Mouse (Mus musculus) subcutaneous adipose tissue, adult 2 months (tissue): ENCODE measurements around the gene Sec11a. TPM values are rescaled to one million over a fixed set of nuclear protein-coding genes. Genes with fewer than 3 reads are reported as not detected.

ENCODE experiments used
- polyA plus RNA-seq: library from polyadenylated mRNA; depleted of rRNA; stranded (reverse); fragments of >200 nt; gene quantifications from 2 replicates; pipeline ENCODE4 v1.2.3, GENCODE M21; 2012; ENCODE audit warnings: low replicate concordance; rRNA removed

The Sec11a gene
- 40.6 and 67.2 TPM in 2 replicates for polyA plus RNA-seq

DNA sequence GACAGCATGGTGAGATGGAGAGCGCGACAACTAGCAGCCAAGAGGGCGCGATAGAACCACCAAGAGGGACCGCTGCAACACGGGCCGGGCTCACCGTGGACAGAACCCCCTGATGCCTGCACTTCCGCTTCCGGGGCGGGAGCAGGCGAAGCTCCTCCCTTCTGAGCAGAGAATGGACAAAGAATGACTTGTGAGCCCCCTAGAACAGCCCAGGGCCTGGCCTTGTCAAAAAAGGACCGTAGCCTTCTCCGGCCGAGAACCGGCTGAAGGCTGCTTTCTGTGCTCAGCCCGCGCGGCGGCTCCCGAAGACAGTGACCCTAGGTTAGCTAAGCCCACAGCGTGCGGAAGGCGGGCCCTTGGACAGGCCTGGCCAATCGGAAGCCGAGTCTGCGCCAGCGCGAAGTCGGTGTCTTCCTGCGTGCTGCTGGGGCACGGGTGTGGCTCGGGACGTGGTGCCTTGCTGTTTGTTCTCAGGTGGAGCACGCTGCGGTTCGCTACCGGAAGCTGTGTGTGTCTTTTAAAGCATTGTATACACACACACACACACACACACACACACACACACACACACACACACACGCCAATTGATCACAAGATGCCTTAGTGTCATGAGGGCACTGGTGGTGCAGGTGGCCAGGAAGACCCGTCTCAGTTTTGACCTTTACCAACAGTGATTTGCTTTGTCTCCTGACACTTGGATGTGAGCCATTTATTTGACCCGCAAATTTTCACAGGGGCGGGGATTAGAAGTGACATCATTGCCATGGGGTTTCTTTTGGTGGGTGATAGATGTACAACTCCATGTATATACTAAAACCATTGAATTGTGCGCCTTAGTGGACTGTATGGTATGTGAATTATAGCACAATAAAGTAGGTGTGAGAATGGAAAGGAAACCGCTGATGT, at the start of gene Sec11a:
Gene Sec11a, minus strand, starts transcription at position 336 of the 906 bp plus-strand sequence.

DNA sequence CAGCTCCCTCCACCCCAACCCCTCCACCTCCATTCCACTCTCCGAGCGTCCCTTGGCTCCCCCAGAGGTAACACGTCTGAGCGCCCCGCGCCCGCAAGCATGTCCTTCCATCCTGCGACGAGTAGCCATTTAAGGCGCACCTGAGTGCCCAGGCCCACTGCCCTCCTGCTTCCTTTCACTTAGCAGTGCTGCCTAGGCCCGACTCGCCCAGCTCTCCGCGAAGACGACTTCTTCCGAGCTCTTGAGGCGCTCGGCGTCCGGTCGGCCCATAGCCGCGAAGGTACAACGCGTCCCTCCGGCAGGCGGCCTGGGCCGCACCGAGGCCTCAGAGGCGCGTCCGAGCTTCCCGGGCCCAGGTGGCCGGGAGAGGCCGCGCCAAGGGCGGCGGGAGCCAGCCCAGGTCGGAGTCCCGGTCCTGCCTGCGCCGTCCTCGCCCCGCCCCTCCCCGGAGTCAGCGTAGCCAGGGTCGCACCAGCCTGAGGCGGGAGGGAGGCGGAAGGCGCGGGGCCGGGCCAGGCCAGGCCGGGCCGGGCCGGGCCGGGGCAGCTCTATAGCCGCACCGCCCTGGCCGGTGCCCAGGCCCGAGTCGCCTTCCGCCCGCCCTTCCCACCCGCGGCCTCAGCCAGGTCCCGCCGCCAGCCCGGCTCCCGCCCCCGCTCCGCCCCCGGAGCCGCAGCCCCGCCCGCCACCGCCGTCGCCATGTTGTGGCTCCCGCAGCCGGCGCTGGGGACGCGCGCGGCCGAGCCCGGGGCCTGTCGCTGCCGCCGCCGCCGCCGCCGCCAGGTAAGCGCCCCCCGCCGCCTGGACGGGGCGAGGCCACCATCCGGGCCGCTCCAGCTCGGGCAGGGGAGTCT, 45.6 kb upstream of the Sec11a start, which contains the start of gene Zfp592:
Gene Zfp592, plus strand, starts transcription at position 702 of the 854 bp plus-strand sequence.

DNA sequence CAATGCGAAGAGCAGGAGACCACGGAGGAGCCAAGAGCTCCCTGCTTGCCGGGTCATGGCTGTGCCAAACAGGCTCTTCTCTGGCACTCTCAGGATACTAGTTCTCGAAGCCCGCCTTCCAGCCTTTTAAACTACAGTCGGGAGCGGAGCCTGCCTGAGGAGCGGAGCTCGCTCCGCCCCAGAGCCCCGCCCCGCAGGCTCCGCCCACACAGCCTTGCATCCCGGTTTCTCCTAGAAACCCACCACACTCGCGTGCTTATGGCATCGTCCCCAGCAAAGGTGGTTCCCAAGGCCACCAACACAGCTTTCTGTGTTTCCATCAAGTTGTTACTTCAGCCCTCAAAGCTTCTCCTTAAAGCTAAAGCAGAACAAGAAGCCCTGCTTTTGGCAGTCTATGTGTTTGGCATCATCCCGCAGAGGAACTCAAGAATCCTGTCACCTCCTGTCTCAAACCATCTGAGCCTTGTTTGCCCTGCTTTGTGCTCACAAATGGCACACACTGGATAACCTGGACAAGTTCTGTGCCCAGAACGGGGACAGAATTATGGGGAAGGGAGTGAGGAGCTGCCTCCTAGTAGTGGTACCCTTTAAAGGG, 42.6 kb downstream of the Sec11a start, which contains the start of gene Nmb:
Gene Nmb, minus strand, starts transcription at position 156 of the 595 bp plus-strand sequence.

DNA sequence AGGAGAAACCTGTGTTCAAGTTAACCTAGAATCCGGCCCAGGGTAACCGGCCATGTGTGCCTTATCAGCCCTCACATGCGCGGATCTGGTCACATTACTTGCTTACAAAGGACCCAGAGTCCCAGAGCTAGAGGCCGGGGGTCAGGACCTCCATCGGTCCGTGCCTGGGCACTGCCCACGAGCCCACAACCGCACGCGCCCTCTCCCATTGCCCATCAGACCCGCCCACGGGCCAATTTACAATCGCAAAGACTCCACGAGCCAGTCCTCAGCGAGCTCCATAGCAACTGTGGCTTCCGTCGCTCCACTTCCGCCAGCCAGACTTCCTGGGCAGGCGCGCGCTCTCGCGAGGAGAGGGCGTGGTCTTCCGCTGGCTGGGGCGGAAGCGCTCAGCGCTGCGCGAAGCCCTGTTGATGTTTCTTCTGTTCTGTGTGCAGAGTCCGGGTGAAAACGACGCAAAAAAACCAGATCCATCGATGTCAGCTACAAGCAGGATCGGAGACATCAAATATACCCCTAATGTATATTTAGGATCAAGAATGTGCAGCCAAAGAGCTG, 46.6 kb downstream of the Sec11a start, which contains the start of gene Wdr73:
Gene Wdr73, minus strand, starts transcription at position 326 of the 558 bp plus-strand sequence.

DNA sequence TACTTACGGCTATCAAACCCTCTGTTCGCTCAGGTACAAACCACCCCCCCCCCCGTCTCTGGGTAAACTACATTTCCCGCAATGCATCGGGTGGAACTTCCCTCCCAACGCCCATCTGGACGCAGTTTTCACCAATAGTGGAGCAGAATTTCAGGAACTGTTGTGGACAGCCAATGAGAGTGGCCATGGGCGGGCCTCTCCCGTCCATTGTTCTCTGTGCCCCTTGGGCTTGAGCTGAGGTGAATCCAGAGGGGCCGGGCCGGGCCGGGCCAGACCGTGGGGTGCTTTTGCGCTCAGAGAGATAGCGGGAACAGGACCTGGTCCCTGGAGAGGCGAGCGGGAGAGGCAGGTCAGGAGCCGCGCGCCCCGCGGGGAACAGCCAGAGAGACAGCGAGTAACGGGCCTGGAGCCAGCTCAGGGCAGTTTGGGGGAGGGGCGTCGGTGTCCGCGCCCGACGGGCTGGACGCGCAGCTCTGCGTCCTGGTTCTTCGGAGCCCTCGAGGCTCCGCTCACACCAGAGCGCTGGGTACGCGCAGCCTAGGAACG, 86.8 kb downstream of the Sec11a start, which contains the start of gene Zscan2:
Gene Zscan2, plus strand, starts transcription at position 192 of the 546 bp plus-strand sequence.

Other genes starting within 250 kb of the Sec11a start
- gene Iqgap1, start 121.8 kb downstream of the Sec11a start, polyA plus RNA-seq: 55.5 and 108 TPM in 2 replicates
- 2.8 and 6.7 TPM in 2 replicates for gene Zscan2, start 86.9 kb downstream of the Sec11a start, polyA plus RNA-seq
- 12.1 and 23.6 TPM in 2 replicates for gene Wdr73, start 46.5 kb downstream of the Sec11a start, polyA plus RNA-seq
- 5.0 and 6.4 TPM in 2 replicates for gene Nmb, start 42.7 kb downstream of the Sec11a start, polyA plus RNA-seq
- 16.8 and 32.1 TPM in 2 replicates for gene Zfp592, start 45.9 kb upstream of the Sec11a start, polyA plus RNA-seq
- 0.07 and 0.15 TPM in 2 replicates for gene Alpk3, start 109.8 kb upstream of the Sec11a start, polyA plus RNA-seq
- 0.12 and 0.17 TPM in 2 replicates for gene Slc28a1, start 167.0 kb upstream of the Sec11a start, polyA plus RNA-seq